Mouse (Mus musculus): ENCODE measurements at regions not wholly inside any gene's neighbourhood (a gene's known extent, or its start where the extent isn't known, plus 50 kb on each side); places are given as distances from the start of the nearest gene placed in this dataset.

DNA sequence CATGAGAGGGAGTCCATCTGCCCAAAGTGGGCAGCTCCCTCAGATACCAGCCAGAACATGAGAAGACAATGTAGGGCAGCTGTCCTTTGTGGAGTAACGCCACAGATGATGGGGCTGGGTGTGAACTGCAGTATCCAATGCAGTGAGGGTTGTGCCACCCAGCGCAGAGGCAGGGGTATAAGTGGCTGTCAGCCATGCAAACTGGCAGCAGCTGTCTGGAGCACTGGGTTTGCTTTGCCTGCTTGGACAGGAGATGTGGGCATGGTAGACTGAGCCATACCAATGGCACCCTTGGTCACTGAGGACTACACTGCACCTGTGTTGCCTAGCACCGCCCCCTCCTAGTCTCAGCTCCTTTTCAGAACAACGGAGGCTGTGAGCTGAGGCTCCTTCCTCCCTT, 244.6 kb upstream of the Mgmt start:
- no peaks in the 10 kb centered on the region for H3K9me3 ChIP-seq
- H3K4me2 ChIP-seq, result no peak overlapping the region
- no peaks in the 10 kb centered on the region for H3K36me3 ChIP-seq
- H3K9ac ChIP-seq, result no peak overlapping the region
- 85% methylated on average over 4 of the region's 4 CpGs for WGBS
- ATAC-seq (ENCODE audit: insufficient number of reproducible peaks, low FRiP score, low TSS enrichment, low read depth), result no peak
- H3K27ac ChIP-seq, result no peak overlapping the region
- no peaks in the 10 kb centered on the region for H3K27me3 ChIP-seq
- H3K4me3 ChIP-seq, result no peak overlapping the region
- peaks cover 5% of the 10 kb centered on the region; the same call in 1 of the 2 replicates for H3K4me1 ChIP-seq

GRCm38 (mm10) chr7:136659930-136660329, 234.5 kb upstream of the Mgmt start:
- H3K9me3 ChIP-seq, result no peaks in the 10 kb centered on the region
- no peak overlapping the region for H3K4me2 ChIP-seq
- H3K4me3 ChIP-seq, result no peak overlapping the region
- H3K36me3 ChIP-seq, result no peaks in the 10 kb centered on the region
- H3K4me1 ChIP-seq, result no peaks in the 10 kb centered on the region
- ATAC-seq (ENCODE audit: insufficient number of reproducible peaks, low FRiP score, low TSS enrichment, low read depth), result no peak
- no peaks in the 10 kb centered on the region for H3K27me3 ChIP-seq
- no peak overlapping the region for H3K27ac ChIP-seq
- no peak overlapping the region for H3K9ac ChIP-seq

DNA sequence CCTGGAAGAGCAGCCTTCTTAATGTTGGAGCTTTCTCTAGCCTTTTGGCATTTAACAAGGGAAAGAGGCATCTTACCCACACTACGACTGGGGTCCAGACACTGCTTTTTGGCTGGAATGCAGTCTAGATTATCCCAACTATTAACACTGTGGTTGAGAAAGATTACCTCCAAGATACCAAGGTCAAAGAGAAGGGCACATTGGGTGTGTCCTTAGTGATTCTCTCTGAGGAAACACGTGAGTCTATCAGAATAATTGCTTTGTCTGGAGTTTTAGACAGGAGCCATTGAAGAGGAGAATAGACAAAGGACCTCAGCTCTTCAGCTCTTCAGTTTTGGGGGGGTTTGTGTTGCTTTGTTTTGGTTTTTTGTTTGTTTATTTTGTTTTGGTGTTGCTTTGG, 234.0 kb upstream of the Mgmt start:
- no peak for ATAC-seq (ENCODE audit: insufficient number of reproducible peaks, low FRiP score, low TSS enrichment, low read depth)
- Histone ChIP-seq H3K27me3 (no peaks in the 10 kb centered on the region), H3K36me3 (no peaks in the 10 kb centered on the region), H3K4me2 (no peak overlapping the region), H3K9ac (no peak overlapping the region), H3K9me3 (no peaks in the 10 kb centered on the region), H3K27ac (no peak overlapping the region), H3K4me3 (no peak overlapping the region), H3K4me1 (no peaks in the 10 kb centered on the region)
- WGBS, result 75% methylated on average over 2 of the region's 2 CpGs

DNA sequence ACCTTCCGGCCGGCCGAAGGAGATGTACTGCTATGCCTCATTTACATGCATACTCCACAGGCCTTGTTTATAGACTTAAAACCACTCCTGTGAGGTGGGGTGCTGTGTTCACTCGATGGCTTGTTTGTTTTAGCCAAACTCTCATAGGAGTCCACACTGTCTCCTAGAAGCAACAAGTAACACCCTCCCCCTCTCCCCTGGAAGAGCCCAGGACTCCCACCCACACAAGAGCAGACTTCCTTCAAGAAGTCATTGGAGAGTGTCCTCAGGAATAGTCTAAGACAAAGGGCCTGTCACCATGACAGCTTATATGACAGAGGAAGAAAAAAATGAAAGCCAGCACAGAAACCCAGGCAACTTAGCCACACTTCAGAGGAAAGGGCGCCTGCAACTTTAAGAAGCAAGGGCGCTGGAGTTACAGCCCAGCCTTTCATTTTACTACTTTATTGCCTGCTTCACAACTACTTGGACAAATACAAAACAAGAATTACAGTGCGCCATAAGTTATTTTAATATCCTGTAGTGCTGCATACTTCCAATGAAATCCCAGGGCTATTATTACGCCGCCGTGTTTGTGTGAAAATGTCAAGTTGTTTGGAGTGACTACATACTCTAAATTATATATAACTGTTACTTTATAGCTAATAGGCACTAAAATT, 229.9 kb upstream of the Mgmt start:
- WGBS, result 47% methylated on average over 10 of the region's 10 CpGs
- no peak for ATAC-seq (ENCODE audit: insufficient number of reproducible peaks, low FRiP score, low TSS enrichment, low read depth)

GRCm38 (mm10) chr7:136665901-136666300, 228.5 kb upstream of the Mgmt start:
- no peaks in the 10 kb centered on the region for H3K36me3 ChIP-seq
- H3K27ac ChIP-seq, result no peak overlapping the region
- no peak for ATAC-seq (ENCODE audit: insufficient number of reproducible peaks, low FRiP score, low TSS enrichment, low read depth)
- no peaks in the 10 kb centered on the region for H3K9me3 ChIP-seq
- WGBS, result 91% methylated on average over 2 of the region's 2 CpGs
- H3K9ac ChIP-seq, result no peak overlapping the region
- H3K4me3 ChIP-seq, result no peak overlapping the region
- no peaks in the 10 kb centered on the region; the same call in 1 of the 2 replicates for H3K4me1 ChIP-seq
- H3K4me2 ChIP-seq, result no peak overlapping the region
- 0 out of 2 replicates have a peak, but pooled peaks cover 6% of the 10 kb centered on the region for H3K27me3 ChIP-seq

More for the DNA sequence above, 229.9 kb upstream of the Mgmt start:
- Histone ChIP-seq H3K27me3 (no peaks in the 10 kb centered on the region), H3K4me3 (no peak overlapping the region), H3K9me3 (no peaks in the 10 kb centered on the region), H3K4me2 (no peak overlapping the region), H3K4me1 (no peaks in the 10 kb centered on the region; the same call in 1 of the 2 replicates), H3K27ac (no peak overlapping the region), H3K9ac (no peak overlapping the region), H3K36me3 (no peaks in the 10 kb centered on the region)

DNA sequence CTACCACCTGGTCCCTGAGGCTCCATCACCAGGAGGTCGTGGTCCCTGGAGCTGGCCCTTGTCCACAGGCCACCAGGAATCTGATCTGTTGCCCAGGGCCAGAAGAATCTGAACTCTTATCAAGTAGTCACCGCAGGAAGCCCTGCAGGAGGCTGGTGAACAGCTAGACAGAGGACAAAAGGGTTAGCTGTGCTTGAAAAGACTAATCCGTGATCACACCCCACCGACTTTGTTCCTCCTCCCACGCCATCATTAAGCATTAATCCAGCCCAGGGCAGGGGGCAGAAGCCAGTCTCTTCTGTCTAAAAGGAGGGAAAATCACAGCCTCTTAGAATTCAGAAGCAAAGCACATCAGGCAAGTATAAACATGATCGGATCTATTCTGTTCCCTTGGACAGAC, 227.7 kb upstream of the Mgmt start:
- Histone ChIP-seq H3K4me1 (no peaks in the 10 kb centered on the region; the same call in 1 of the 2 replicates), H3K4me2 (no peak overlapping the region), H3K4me3 (no peak overlapping the region), H3K9me3 (no peaks in the 10 kb centered on the region), H3K27me3 (peaks cover 10% of the 10 kb centered on the region; the same call in 1 of the 2 replicates), H3K27ac (no peak overlapping the region), H3K36me3 (no peaks in the 10 kb centered on the region), H3K9ac (no peak overlapping the region)
- no peak for ATAC-seq (ENCODE audit: insufficient number of reproducible peaks, low FRiP score, low TSS enrichment, low read depth)
- WGBS, result 29% methylated on average over 6 of the region's 6 CpGs

GRCm38 (mm10) chr7:136670675-136671074, 223.7 kb upstream of the Mgmt start:
- no peak for ATAC-seq (ENCODE audit: insufficient number of reproducible peaks, low FRiP score, low TSS enrichment, low read depth)
- Histone ChIP-seq H3K4me1 (peaks cover 7% of the 10 kb centered on the region), H3K27ac (no peak overlapping the region), H3K4me3 (no peak overlapping the region), H3K4me2 (no peak overlapping the region), H3K36me3 (no peaks in the 10 kb centered on the region), H3K9me3 (no peaks in the 10 kb centered on the region), H3K9ac (no peak overlapping the region), H3K27me3 (peaks cover 19% of the 10 kb centered on the region)
- 59% methylated on average over 7 of the region's 7 CpGs for WGBS

- Histone ChIP-seq H3K27me3 (peaks cover 19% of the 10 kb centered on the region), H3K4me3 (no peak overlapping the region), H3K4me2 (no peak overlapping the region), H3K27ac (no peak overlapping the region), H3K9me3 (no peaks in the 10 kb centered on the region), H3K36me3 (no peaks in the 10 kb centered on the region), H3K9ac (no peak overlapping the region), H3K4me1 (peaks cover 11% of the 10 kb centered on the region)
- no peak for ATAC-seq (ENCODE audit: insufficient number of reproducible peaks, low FRiP score, low TSS enrichment, low read depth)
- 28% methylated on average over 5 of the region's 5 CpGs for WGBS
These were observed 220.3 kb upstream of the Mgmt start for GRCm38 (mm10) chr7:136674159-136674558.

DNA sequence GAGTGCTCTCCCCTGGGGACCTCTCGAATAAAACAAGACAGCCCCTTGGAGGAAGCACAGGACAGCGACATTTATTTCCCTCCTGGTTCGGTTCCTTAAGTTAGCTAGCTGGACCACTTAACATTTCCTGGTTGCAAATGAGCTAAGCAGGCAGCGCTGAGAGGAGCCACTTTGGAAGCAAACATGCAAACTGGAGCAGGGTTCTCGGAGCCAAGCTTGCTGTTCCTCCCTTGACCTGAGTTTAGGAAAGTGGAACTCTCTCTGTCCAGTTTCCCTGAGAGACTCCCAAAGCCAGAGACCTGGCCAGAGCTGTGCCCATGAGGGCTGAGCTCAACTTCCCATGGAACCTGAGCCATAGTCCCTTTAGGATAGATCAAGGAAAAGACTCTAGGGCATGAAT, 219.4 kb upstream of the Mgmt start:
- Histone ChIP-seq H3K9ac (no peak overlapping the region), H3K27me3 (peaks cover 19% of the 10 kb centered on the region), H3K27ac (no peak overlapping the region), H3K9me3 (no peaks in the 10 kb centered on the region), H3K4me1 (peaks cover 14% of the 10 kb centered on the region), H3K4me2 (no peak overlapping the region), H3K36me3 (no peaks in the 10 kb centered on the region), H3K4me3 (no peak overlapping the region)
- 30% methylated on average over 5 of the region's 5 CpGs for WGBS
- ATAC-seq (ENCODE audit: insufficient number of reproducible peaks, low FRiP score, low TSS enrichment, low read depth), result no peak

- H3K27me3 ChIP-seq, result peaks cover 14% of the 10 kb centered on the region
- H3K27ac ChIP-seq, result no peak overlapping the region
- no peaks in the 10 kb centered on the region for H3K36me3 ChIP-seq
- WGBS, result 30% methylated on average over 6 of the region's 6 CpGs
- no peak overlapping the region for H3K4me2 ChIP-seq
- no peak for ATAC-seq (ENCODE audit: insufficient number of reproducible peaks, low FRiP score, low TSS enrichment, low read depth)
- no peak overlapping the region for H3K4me3 ChIP-seq
- peaks cover 14% of the 10 kb centered on the region for H3K4me1 ChIP-seq
- H3K9ac ChIP-seq, result no peak overlapping the region
- H3K9me3 ChIP-seq, result no peaks in the 10 kb centered on the region
These were observed 218.3 kb upstream of the Mgmt start for GRCm38 (mm10) chr7:136676104-136676503.

- 74% methylated on average over 17 of the region's 17 CpGs for WGBS
- peaks cover 8% of the 10 kb centered on the region for H3K27me3 ChIP-seq
- no peak for ATAC-seq (ENCODE audit: insufficient number of reproducible peaks, low FRiP score, low TSS enrichment, low read depth)
These were observed 217.3 kb upstream of the Mgmt start for GRCm38 (mm10) chr7:136676987-136677545.

GRCm38 (mm10) chr7:136689579-136689978, 204.8 kb upstream of the Mgmt start:
- H3K9ac ChIP-seq, result no peak overlapping the region
- peaks cover 10% of the 10 kb centered on the region for H3K27me3 ChIP-seq
- no peak overlapping the region for H3K4me3 ChIP-seq
- peaks cover 24% of the 10 kb centered on the region; the same call in 1 of the 2 replicates for H3K4me1 ChIP-seq
- no peak overlapping the region for H3K27ac ChIP-seq
- H3K4me2 ChIP-seq, result 0 out of 2 replicates have a peak overlapping the region, but pooled peaks have one; percentile 3
- H3K36me3 ChIP-seq, result no peaks in the 10 kb centered on the region
- 26% methylated on average over 6 of the region's 6 CpGs for WGBS
- ATAC-seq (ENCODE audit: insufficient number of reproducible peaks, low FRiP score, low TSS enrichment, low read depth), result no peak
- no peaks in the 10 kb centered on the region for H3K9me3 ChIP-seq

More at GRCm38 (mm10) chr7:136676987-136677545, 217.3 kb upstream of the Mgmt start:
- peaks cover 14% of the 10 kb centered on the region for H3K4me1 ChIP-seq
- H3K9me3 ChIP-seq, result no peaks in the 10 kb centered on the region
- no peak overlapping the region for H3K9ac ChIP-seq
- H3K27ac ChIP-seq, result no peak overlapping the region
- H3K4me3 ChIP-seq, result no peak overlapping the region
- no peak overlapping the region for H3K4me2 ChIP-seq
- H3K36me3 ChIP-seq, result no peaks in the 10 kb centered on the region
